Mouse (Mus musculus): ENCODE measurements at regions not wholly inside any gene's neighbourhood (a gene's known extent, or its start where the extent isn't known, plus 50 kb on each side); places are given as distances from the start of the nearest gene placed in this dataset.

DNA sequence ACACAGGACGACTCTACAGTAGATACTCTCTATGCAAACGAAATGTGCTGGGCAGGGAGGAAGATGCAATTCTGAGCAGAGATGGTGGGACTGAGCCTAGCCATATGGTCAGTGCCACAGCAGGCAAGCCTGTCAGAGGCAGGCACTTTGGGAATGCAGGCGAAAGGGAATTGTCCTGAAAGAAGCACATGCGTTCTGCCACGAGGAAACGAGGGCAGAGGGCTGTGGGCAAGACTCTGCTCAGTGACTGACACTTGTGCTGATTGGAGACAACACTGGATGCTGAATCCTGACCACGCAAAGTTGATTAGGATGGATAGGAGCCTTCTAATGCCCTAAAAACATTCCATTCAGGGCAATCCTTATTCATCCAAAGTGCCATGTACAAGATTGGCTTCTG, 350.5 kb upstream of the Fam92a start:
- no peak overlapping the region for H3K27ac ChIP-seq (ENCODE audit: insufficient read depth, low read depth, low read length, poor library complexity, severe bottlenecking)
- no peak for DNase-seq (ENCODE audit: low read depth, low spot score)
- no peak for TF ChIP-seq MAFK (IDR thresholded peaks at IDR 0.05; ENCODE audit: insufficient read depth, low read depth, low read length)
- no peak for TF ChIP-seq CHD2 (IDR thresholded peaks at IDR 0.05; ENCODE audit: low read depth, low read length)
- TF ChIP-seq ZNF384 (IDR thresholded peaks at IDR 0.05; ENCODE audit: low read depth, low read length), result no peak
- no peak for TF ChIP-seq HCFC1 (IDR thresholded peaks at IDR 0.05; ENCODE audit: borderline replicate concordance, insufficient read depth, low read length)
- no peak for TF ChIP-seq ZC3H11A (IDR thresholded peaks at IDR 0.05; ENCODE audit: borderline replicate concordance, low read depth, low read length)
- H3K9me3 ChIP-seq (ENCODE audit: control insufficient read depth, insufficient read depth, low read depth, low read length), result no peaks in the 10 kb centered on the region
- no peak overlapping the region for H3K4me3 ChIP-seq (ENCODE audit: insufficient read depth in 1 of 2, low read depth in 1 of 2, low read length in 2 of 2, poor library complexity in 1 of 2, severe bottlenecking in 1 of 2)
- H3K36me3 ChIP-seq (ENCODE audit: control insufficient read depth, insufficient read depth, low read length, poor library complexity, severe bottlenecking), result no peaks in the 10 kb centered on the region
- no peak overlapping the region for H3K9ac ChIP-seq (ENCODE audit: insufficient read depth, low read depth, low read length, poor library complexity, severe bottlenecking)
- in situ Hi-C loops (cut with MboI; ENCODE audit: low sequenced_read_pairs in 2 of 2, unreplicated experiment in 2 of 2), result no loop called here
- H3K4me1 ChIP-seq (ENCODE audit: control insufficient read depth in 2 of 2, insufficient read depth in 2 of 2, low read length in 2 of 2, poor library complexity in 1 of 2), result no peaks in the 10 kb centered on the region

DNA sequence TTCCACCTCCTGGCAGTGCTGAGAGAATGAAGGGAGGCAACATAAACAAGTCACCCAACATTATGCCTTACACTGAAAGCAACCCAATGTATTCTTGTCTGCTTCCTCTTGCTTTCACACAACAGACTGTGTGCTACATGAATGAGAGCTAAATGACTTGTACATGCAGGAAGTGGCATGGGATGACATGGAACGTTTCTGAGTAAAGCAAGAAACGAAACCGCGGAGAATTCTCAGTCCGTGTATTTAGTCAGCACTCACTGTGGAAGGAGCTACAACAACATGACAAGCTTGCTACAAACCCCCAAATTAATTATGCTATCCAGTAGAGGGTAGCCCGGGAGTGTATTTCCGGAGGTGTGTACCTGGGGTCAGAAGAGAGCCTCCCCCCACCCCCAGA, 349.4 kb upstream of the Fam92a start:
- H3K9me3 ChIP-seq (ENCODE audit: control insufficient read depth, insufficient read depth, low read depth, low read length), result no peaks in the 10 kb centered on the region
- in situ Hi-C loops (cut with MboI; ENCODE audit: low sequenced_read_pairs in 2 of 2, unreplicated experiment in 2 of 2), result no loop called here
- TF ChIP-seq HCFC1 (IDR thresholded peaks at IDR 0.05; ENCODE audit: borderline replicate concordance, insufficient read depth, low read length), result no peak
- TF ChIP-seq ZNF384 (IDR thresholded peaks at IDR 0.05; ENCODE audit: low read depth, low read length), result no peak
- TF ChIP-seq ZC3H11A (IDR thresholded peaks at IDR 0.05; ENCODE audit: borderline replicate concordance, low read depth, low read length), result no peak
- no peak for TF ChIP-seq CHD2 (IDR thresholded peaks at IDR 0.05; ENCODE audit: low read depth, low read length)
- no peak for TF ChIP-seq MAFK (IDR thresholded peaks at IDR 0.05; ENCODE audit: insufficient read depth, low read depth, low read length)
- DNase-seq (ENCODE audit: low read depth, low spot score), result no peak
- H3K9ac ChIP-seq (ENCODE audit: insufficient read depth, low read depth, low read length, poor library complexity, severe bottlenecking), result no peak overlapping the region
- no peak overlapping the region for H3K4me3 ChIP-seq (ENCODE audit: insufficient read depth in 1 of 2, low read depth in 1 of 2, low read length in 2 of 2, poor library complexity in 1 of 2, severe bottlenecking in 1 of 2)
- no peaks in the 10 kb centered on the region for H3K36me3 ChIP-seq (ENCODE audit: control insufficient read depth, insufficient read depth, low read length, poor library complexity, severe bottlenecking)
- no peak overlapping the region for H3K27ac ChIP-seq (ENCODE audit: insufficient read depth, low read depth, low read length, poor library complexity, severe bottlenecking)
- H3K4me1 ChIP-seq (ENCODE audit: control insufficient read depth in 2 of 2, insufficient read depth in 2 of 2, low read length in 2 of 2, poor library complexity in 1 of 2), result no peaks in the 10 kb centered on the region

GRCm38 (mm10) chr4:12516497-12516896, 344.7 kb upstream of the Fam92a start:
- no peak overlapping the region for H3K9ac ChIP-seq (ENCODE audit: insufficient read depth, low read depth, low read length, poor library complexity, severe bottlenecking)
- H3K36me3 ChIP-seq (ENCODE audit: control insufficient read depth, insufficient read depth, low read length, poor library complexity, severe bottlenecking), result no peaks in the 10 kb centered on the region
- no peak for DNase-seq (ENCODE audit: low read depth, low spot score)
- no peak overlapping the region for H3K27ac ChIP-seq (ENCODE audit: insufficient read depth, low read depth, low read length, poor library complexity, severe bottlenecking)
- no peak overlapping the region for H3K4me3 ChIP-seq (ENCODE audit: insufficient read depth in 1 of 2, low read depth in 1 of 2, low read length in 2 of 2, poor library complexity in 1 of 2, severe bottlenecking in 1 of 2)
- TF ChIP-seq MAFK (IDR thresholded peaks at IDR 0.05; ENCODE audit: insufficient read depth, low read depth, low read length) (no peak), CHD2 (IDR thresholded peaks at IDR 0.05; ENCODE audit: low read depth, low read length) (no peak), ZC3H11A (IDR thresholded peaks at IDR 0.05; ENCODE audit: borderline replicate concordance, low read depth, low read length) (no peak), ZNF384 (IDR thresholded peaks at IDR 0.05; ENCODE audit: low read depth, low read length) (no peak), HCFC1 (IDR thresholded peaks at IDR 0.05; ENCODE audit: borderline replicate concordance, insufficient read depth, low read length) (no peak)
- H3K4me1 ChIP-seq (ENCODE audit: control insufficient read depth in 2 of 2, insufficient read depth in 2 of 2, low read length in 2 of 2, poor library complexity in 1 of 2), result no peaks in the 10 kb centered on the region
- H3K9me3 ChIP-seq (ENCODE audit: control insufficient read depth, insufficient read depth, low read depth, low read length), result no peaks in the 10 kb centered on the region
- in situ Hi-C loops (cut with MboI; ENCODE audit: low sequenced_read_pairs in 2 of 2, unreplicated experiment in 2 of 2), result no loop called here

DNA sequence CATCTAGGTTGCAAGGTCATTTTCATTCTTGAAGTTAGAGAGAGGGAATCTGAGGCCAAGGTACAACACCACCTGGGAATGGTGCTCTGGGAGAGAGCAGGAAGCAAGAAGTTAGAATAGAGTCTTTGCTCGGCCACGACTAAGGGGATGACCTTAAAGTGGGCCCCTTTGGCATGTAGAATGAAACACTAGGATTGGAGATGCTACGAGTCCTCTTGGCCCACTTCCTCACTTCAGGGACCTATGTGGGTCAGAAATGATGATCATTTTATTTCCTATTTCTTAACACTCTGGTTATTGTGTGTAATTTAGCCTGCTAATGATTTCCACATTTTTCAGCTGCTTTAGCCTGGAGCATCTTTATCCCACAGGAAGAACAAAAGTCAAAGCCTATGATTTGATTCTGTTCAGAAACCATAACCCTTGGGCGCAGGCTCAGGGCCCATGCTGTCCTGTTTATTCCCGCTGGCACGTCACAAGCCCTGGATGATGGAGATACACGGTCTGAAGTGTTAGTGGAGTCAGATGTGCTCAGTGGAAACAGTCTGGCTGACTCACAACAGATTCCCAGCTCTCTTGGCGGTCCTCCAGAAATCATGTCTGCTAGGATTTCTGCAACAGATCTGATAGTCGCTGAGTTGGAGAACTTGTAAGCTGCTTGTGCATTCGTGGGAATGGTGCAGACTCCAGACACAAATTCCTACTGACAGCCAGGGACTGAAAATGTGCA, 340.0 kb upstream of the Fam92a start:
- Histone ChIP-seq H3K4me3 (ENCODE audit: insufficient read depth in 1 of 2, low read depth in 1 of 2, low read length in 2 of 2, poor library complexity in 1 of 2, severe bottlenecking in 1 of 2) (no peak overlapping the region), H3K9ac (ENCODE audit: insufficient read depth, low read depth, low read length, poor library complexity, severe bottlenecking) (no peak overlapping the region), H3K4me1 (ENCODE audit: control insufficient read depth in 2 of 2, insufficient read depth in 2 of 2, low read length in 2 of 2, poor library complexity in 1 of 2) (no peaks in the 10 kb centered on the region), H3K27ac (ENCODE audit: insufficient read depth, low read depth, low read length, poor library complexity, severe bottlenecking) (no peak overlapping the region), H3K9me3 (ENCODE audit: control insufficient read depth, insufficient read depth, low read depth, low read length) (no peaks in the 10 kb centered on the region), H3K36me3 (ENCODE audit: control insufficient read depth, insufficient read depth, low read length, poor library complexity, severe bottlenecking) (no peaks in the 10 kb centered on the region)
- DNase-seq (ENCODE audit: low read depth, low spot score), result no peak
- in situ Hi-C loops (cut with MboI; ENCODE audit: low sequenced_read_pairs in 2 of 2, unreplicated experiment in 2 of 2), result no loop called here
- no peak for TF ChIP-seq MAFK (IDR thresholded peaks at IDR 0.05; ENCODE audit: insufficient read depth, low read depth, low read length)

Data from ES-E14 (cell line).